Mouse (Mus musculus): ENCODE results near the gene Zfp536. TPM values are rescaled to one million over a fixed set of nuclear protein-coding genes. Genes with fewer than 3 reads are reported as not detected.
"Not testable (repeated sequence)": the region's sequence is repeated elsewhere in the genome, so short reads cannot be mapped to it uniquely, and the experiment has no call there.

Zfp536 gene
- polyA plus RNA-seq, 1 experiment from 2014 or later = 3.3 TPM

DNA sequence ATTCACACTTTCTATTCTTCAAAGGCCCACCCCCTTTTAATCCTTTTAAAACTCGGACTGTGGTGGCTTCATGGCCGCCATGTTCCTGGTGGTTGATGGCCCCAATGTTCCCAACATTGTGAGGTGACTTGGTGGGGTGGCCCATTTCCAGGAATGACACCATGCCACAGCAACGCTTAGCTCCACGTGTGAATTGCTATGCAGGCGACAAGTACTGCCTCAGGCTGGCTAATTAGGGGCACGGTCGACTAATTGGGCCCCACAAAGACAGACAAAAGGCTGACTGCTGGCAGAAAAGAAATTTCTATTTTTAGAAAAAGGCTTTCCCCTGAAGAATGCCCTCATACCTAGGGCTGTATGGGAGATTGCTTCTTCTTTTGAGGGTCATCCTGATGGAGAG, 154.2 kb downstream of the Zfp536 start:
- Histone ChIP-seq H3K27me3 (replicated peaks; ENCODE audit: control insufficient read depth, insufficient read depth, low read length) (0 out of 2 replicates have a peak, but pooled peaks cover 6% of the 10 kb centered on the region), H3K27ac (ENCODE audit: low read depth, low read length) (no peak overlapping the region), H3K9ac (ENCODE audit: low read depth, low read length) (no peak overlapping the region), H3K4me1 (replicated peaks; ENCODE audit: control insufficient read depth, insufficient read depth, low read length) (no peaks in the 10 kb centered on the region), H3K36me3 (ENCODE audit: control insufficient read depth, insufficient read depth) (no peaks in the 10 kb centered on the region), H3K4me2 (replicated peaks; ENCODE audit: low read depth) (no peak overlapping the region), H3K4me3 (ENCODE audit: low read depth, low read length) (no peak overlapping the region), H3K9me3 (ENCODE audit: control insufficient read depth) (no peaks in the 10 kb centered on the region)
- no peak for TF ChIP-seq CTCF (IDR thresholded peaks at IDR 0.05; ENCODE audit: low read depth)
- 80% methylated on average over 7 of the region's 7 CpGs for WGBS
- no peak for ATAC-seq

- TF ChIP-seq CTCF (IDR thresholded peaks at IDR 0.05; ENCODE audit: low read depth) = no peak
- H3K4me3 ChIP-seq (ENCODE audit: low read depth, low read length) = no peak overlapping the region
- H3K36me3 ChIP-seq (ENCODE audit: control insufficient read depth, insufficient read depth) = no peaks in the 10 kb centered on the region
- ATAC-seq = no peak
- H3K27me3 ChIP-seq (replicated peaks; ENCODE audit: control insufficient read depth, insufficient read depth, low read length) = no peaks in the 10 kb centered on the region
- H3K4me1 ChIP-seq (replicated peaks; ENCODE audit: control insufficient read depth, insufficient read depth, low read length) = no peaks in the 10 kb centered on the region
- no peak overlapping the region for H3K4me2 ChIP-seq (replicated peaks; ENCODE audit: low read depth)
- H3K27ac ChIP-seq (ENCODE audit: low read depth, low read length) = no peak overlapping the region
- no peak overlapping the region for H3K9ac ChIP-seq (ENCODE audit: low read depth, low read length)
- no peaks in the 10 kb centered on the region for H3K9me3 ChIP-seq (ENCODE audit: control insufficient read depth)
- WGBS = 59% methylated on average over 2 of the region's 2 CpGs
Measured at GRCm38 (mm10) chr7:37617880-37618279, 155.6 kb downstream of the Zfp536 start.

GRCm38 (mm10) chr7:37615932-37616331, 157.5 kb downstream of the Zfp536 start:
- Histone ChIP-seq H3K9ac (ENCODE audit: low read depth, low read length) (no peak overlapping the region), H3K27me3 (replicated peaks; ENCODE audit: control insufficient read depth, insufficient read depth, low read length) (no peaks in the 10 kb centered on the region), H3K4me3 (ENCODE audit: low read depth, low read length) (no peak overlapping the region), H3K36me3 (ENCODE audit: control insufficient read depth, insufficient read depth) (no peaks in the 10 kb centered on the region), H3K9me3 (ENCODE audit: control insufficient read depth) (no peaks in the 10 kb centered on the region), H3K4me2 (replicated peaks; ENCODE audit: low read depth) (no peak overlapping the region), H3K4me1 (replicated peaks; ENCODE audit: control insufficient read depth, insufficient read depth, low read length) (no peaks in the 10 kb centered on the region), H3K27ac (ENCODE audit: low read depth, low read length) (no peak overlapping the region)
- WGBS = 86% methylated on average over 4 of the region's 4 CpGs
- no peak for ATAC-seq
- TF ChIP-seq CTCF (IDR thresholded peaks at IDR 0.05; ENCODE audit: low read depth) = no peak

DNA sequence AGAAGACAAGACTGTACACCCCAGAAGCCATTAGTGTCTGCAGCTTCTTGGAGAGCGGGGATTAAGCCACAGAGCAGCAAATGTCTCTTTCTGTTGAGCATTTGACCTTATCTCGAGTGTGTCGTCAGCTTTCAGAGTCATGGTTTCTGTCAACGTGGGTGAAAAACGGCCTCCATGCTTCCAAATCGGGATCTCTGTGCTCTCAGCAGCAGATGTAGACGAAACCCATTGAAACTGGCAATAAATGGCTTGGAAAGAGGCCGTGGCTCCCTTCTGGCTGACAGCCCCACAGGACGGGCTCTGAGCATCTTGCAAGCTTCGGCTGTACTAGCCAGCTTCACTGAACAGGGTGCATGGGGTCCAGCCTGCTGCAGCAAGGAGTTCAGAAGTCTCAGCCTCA, 159.1 kb downstream of the Zfp536 start:
- Histone ChIP-seq H3K36me3 (ENCODE audit: control insufficient read depth, insufficient read depth) (no peaks in the 10 kb centered on the region), H3K27ac (ENCODE audit: low read depth, low read length) (no peak overlapping the region), H3K9ac (ENCODE audit: low read depth, low read length) (no peak overlapping the region), H3K4me3 (ENCODE audit: low read depth, low read length) (no peak overlapping the region), H3K4me2 (replicated peaks; ENCODE audit: low read depth) (no peak overlapping the region), H3K4me1 (replicated peaks; ENCODE audit: control insufficient read depth, insufficient read depth, low read length) (no peaks in the 10 kb centered on the region), H3K9me3 (ENCODE audit: control insufficient read depth) (no peaks in the 10 kb centered on the region), H3K27me3 (replicated peaks; ENCODE audit: control insufficient read depth, insufficient read depth, low read length) (no peaks in the 10 kb centered on the region)
- ATAC-seq = no peak
- 59% methylated on average over 10 of the region's 10 CpGs for WGBS
- no peak for TF ChIP-seq CTCF (IDR thresholded peaks at IDR 0.05; ENCODE audit: low read depth)

GRCm38 (mm10) chr7:37608556-37608955, 164.9 kb downstream of the Zfp536 start:
- no peak for ATAC-seq
- no peaks in the 10 kb centered on the region for H3K36me3 ChIP-seq (ENCODE audit: control insufficient read depth, insufficient read depth)
- no peak overlapping the region for H3K9ac ChIP-seq (ENCODE audit: low read depth, low read length)
- no peak overlapping the region for H3K4me3 ChIP-seq (ENCODE audit: low read depth, low read length)
- no peak overlapping the region for H3K27ac ChIP-seq (ENCODE audit: low read depth, low read length)
- no peaks in the 10 kb centered on the region for H3K4me1 ChIP-seq (replicated peaks; ENCODE audit: control insufficient read depth, insufficient read depth, low read length)
- no peak for TF ChIP-seq CTCF (IDR thresholded peaks at IDR 0.05; ENCODE audit: low read depth)
- no peaks in the 10 kb centered on the region for H3K27me3 ChIP-seq (replicated peaks; ENCODE audit: control insufficient read depth, insufficient read depth, low read length)
- WGBS = 94% methylated on average over 14 of the region's 14 CpGs
- H3K4me2 ChIP-seq (replicated peaks; ENCODE audit: low read depth) = no peak overlapping the region
- H3K9me3 ChIP-seq (ENCODE audit: control insufficient read depth) = no peaks in the 10 kb centered on the region

- H3K4me1 ChIP-seq (replicated peaks; ENCODE audit: control insufficient read depth, insufficient read depth, low read length) = no peaks in the 10 kb centered on the region
- TF ChIP-seq CTCF (IDR thresholded peaks at IDR 0.05; ENCODE audit: low read depth) = no peak
- H3K4me3 ChIP-seq (ENCODE audit: low read depth, low read length) = no peak overlapping the region
- H3K36me3 ChIP-seq (ENCODE audit: control insufficient read depth, insufficient read depth) = no peaks in the 10 kb centered on the region
- ATAC-seq = no peak
- no peak overlapping the region for H3K27ac ChIP-seq (ENCODE audit: low read depth, low read length)
- WGBS = 96% methylated on average over 6 of the region's 6 CpGs
- H3K9ac ChIP-seq (ENCODE audit: low read depth, low read length) = no peak overlapping the region
- no peaks in the 10 kb centered on the region for H3K27me3 ChIP-seq (replicated peaks; ENCODE audit: control insufficient read depth, insufficient read depth, low read length)
- no peaks in the 10 kb centered on the region for H3K9me3 ChIP-seq (ENCODE audit: control insufficient read depth)
- H3K4me2 ChIP-seq (replicated peaks; ENCODE audit: low read depth) = no peak overlapping the region
Measured at GRCm38 (mm10) chr7:37607906-37608305, 165.5 kb downstream of the Zfp536 start.

DNA sequence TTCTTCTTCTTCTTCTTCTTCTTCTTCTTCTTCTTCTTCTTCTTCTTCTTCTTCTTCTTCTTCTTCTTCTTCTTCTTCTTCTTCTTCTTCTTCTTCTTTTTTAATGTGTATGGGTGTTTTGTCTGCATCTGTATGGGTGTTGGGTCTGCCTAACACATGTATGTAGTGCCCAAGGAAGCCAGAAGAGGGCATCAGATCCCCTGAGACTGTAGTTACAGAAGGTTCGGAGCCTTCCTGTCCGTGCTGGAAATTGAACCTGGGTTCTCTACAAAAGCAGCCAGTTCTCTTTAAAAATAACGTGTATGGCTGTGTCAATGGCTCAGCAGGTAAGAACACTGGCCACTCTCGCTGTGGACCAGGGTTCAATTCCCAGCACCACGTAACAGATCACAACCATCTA, 167.0 kb downstream of the Zfp536 start:
- H3K4me3 ChIP-seq (ENCODE audit: low read depth, low read length) = no peak overlapping the region
- H3K9ac ChIP-seq (ENCODE audit: low read depth, low read length) = no peak overlapping the region
- H3K36me3 ChIP-seq (ENCODE audit: control insufficient read depth, insufficient read depth) = no peaks in the 10 kb centered on the region
- H3K27ac ChIP-seq (ENCODE audit: low read depth, low read length) = no peak overlapping the region
- no peak for TF ChIP-seq CTCF (IDR thresholded peaks at IDR 0.05; ENCODE audit: low read depth)
- no peak for ATAC-seq
- no peaks in the 10 kb centered on the region for H3K4me1 ChIP-seq (replicated peaks; ENCODE audit: control insufficient read depth, insufficient read depth, low read length)
- H3K27me3 ChIP-seq (replicated peaks; ENCODE audit: control insufficient read depth, insufficient read depth, low read length) = no peaks in the 10 kb centered on the region
- no peak overlapping the region for H3K4me2 ChIP-seq (replicated peaks; ENCODE audit: low read depth)
- WGBS = 83% methylated on average over 5 of the region's 5 CpGs
- H3K9me3 ChIP-seq (ENCODE audit: control insufficient read depth) = no peaks in the 10 kb centered on the region

GRCm38 (mm10) chr7:37603525-37603909, 169.9 kb downstream of the Zfp536 start:
- not testable (repeated sequence) for H3K27ac ChIP-seq (ENCODE audit: low read depth, low read length); H3K4me1 ChIP-seq (replicated peaks; ENCODE audit: control insufficient read depth, insufficient read depth, low read length); H3K27me3 ChIP-seq (replicated peaks; ENCODE audit: control insufficient read depth, insufficient read depth, low read length); ATAC-seq; H3K4me2 ChIP-seq (replicated peaks; ENCODE audit: low read depth); H3K9me3 ChIP-seq (ENCODE audit: control insufficient read depth); H3K36me3 ChIP-seq (ENCODE audit: control insufficient read depth, insufficient read depth); H3K4me3 ChIP-seq (ENCODE audit: low read depth, low read length); H3K9ac ChIP-seq (ENCODE audit: low read depth, low read length)
